Mouse (Mus musculus) bone marrow macrophage, adult 2 months (primary cell): ENCODE measurements around the gene Ppia.

Source experiments
- CTCF ChIP-seq: IDR thresholded peaks from 2 replicates; pipeline ENCODE4 v1.5.1; 2012; ENCODE audit warnings: low read depth, mild to moderate bottlenecking, low read length, moderate library complexity
- POLR2A ChIP-seq: IDR thresholded peaks from 2 replicates; pipeline ENCODE4 v1.6.1; 2012; ENCODE audit warnings: mild to moderate bottlenecking, low read depth, low read length, borderline replicate concordance

- no peak for TF ChIP-seq POLR2A
- peak; percentile 87 for TF ChIP-seq CTCF
Observed at GRCm38 (mm10) chr11:6411684-6412083, 3.6 kb upstream of the Ppia start.
